Mouse (Mus musculus): ENCODE data around the gene Acads. TPM values are rescaled to one million over a fixed set of nuclear protein-coding genes. Genes with fewer than 3 reads are reported as not detected.
"Not testable (repeated sequence)": the region's sequence is repeated elsewhere in the genome, so short reads cannot be mapped to it uniquely, and the experiment has no call there.

Acads gene
- total RNA-seq, 2 experiments from 2014 or later = 8.5 to 9.9 TPM

DNA sequence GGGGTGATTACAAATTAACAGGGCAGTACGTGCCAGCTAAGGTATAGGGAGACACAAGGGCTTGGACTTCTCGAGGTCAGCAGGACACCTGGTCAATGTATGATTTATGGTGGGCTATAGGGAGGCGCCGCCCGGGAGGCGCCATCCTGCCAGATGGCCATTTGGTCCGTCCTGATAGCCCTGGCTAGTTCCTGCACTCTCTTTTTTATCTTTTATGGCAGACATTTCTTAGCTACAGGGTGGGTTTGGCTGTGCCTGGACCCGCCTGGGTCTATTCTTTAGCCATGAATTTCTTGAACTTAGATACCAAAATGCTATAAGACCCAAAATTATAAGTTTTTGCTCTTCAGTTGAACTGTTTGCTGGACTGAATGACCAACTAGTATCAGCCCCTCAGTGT is 45.8 kb downstream of the Acads start:
- DNase-seq (ENCODE audit: low spot score in 2 of 2) = not testable (repeated sequence)

GRCm38 (mm10) chr5:115072143-115072542 is 47.0 kb downstream of the Acads start:
- DNase-seq (ENCODE audit: low spot score in 2 of 2) = peak in 1 of 2 experiments; percentile 39

GRCm38 (mm10) chr5:115071096-115071901 is 47.8 kb downstream of the Acads start:
- DNase-seq (ENCODE audit: low spot score in 2 of 2) = no peak

GRCm38 (mm10) chr5:115070457-115070856 is 48.7 kb downstream of the Acads start:
- no peak for DNase-seq (ENCODE audit: low spot score in 2 of 2)

DNA sequence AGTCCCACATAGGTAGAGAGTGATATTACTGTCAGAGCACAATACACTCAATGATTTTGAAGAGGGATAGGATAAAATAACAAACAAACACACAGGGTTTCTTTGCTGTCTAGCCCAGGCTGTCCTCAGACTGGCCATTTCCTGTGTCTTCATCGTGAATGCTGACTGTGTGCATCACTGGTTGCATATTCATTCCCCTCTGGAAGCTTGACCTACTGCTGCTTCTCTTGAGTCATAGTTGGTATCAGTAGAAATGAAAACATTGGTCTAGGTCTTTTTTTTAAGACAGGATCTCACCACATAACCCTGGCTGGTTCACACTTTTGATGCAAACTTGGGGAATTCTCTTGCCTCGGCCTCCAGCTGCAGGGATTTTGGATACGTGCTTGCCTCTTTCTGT is 49.5 kb downstream of the Acads start:
- no peak for DNase-seq (ENCODE audit: low spot score in 2 of 2)

DNA sequence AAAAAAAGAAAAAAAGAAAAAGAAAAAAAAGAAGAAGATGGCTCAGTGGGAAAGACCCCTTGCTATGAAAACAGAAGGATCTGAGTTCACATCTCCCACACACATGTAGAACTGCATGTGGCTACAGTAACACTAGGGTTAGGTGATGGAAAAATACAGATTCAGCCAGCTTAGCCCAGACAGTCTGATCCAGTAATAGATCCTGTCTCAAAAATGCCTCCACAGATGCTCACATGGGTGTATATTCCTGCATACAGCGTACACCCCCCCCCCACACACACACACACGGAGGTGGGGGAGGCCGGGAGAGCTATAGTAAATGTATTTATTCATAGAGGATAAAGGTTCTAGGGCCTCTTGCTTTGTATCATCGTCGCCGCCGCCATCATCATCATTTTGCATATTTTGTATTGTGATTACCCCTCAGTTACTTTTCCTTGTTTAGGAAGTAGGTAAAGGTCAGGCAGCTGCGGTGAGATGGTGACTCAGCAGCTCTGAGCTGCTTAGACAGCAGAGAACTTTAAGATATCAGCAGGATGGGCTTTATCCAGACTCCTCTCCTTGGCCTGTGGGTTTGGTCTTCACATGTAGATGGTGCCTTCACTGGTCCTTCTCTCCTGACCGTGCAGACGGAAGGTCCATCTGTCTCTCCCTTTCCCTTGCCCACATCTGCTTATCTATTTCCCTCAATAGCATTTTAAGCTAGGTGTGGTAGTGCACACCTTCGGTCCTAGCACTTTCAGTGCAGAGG is 50.3 kb downstream of the Acads start:
- DNase-seq (ENCODE audit: low spot score in 2 of 2) = no peak

GRCm38 (mm10) chr5:115066245-115066644 is 52.9 kb downstream of the Acads start:
- DNase-seq (ENCODE audit: low spot score in 2 of 2) = no peak

- DNase-seq (ENCODE audit: low spot score in 2 of 2) = no peak
Observed at GRCm38 (mm10) chr5:115063391-115063790, 55.8 kb downstream of the Acads start.

- DNase-seq (ENCODE audit: low spot score in 2 of 2) = no peak
Observed at GRCm38 (mm10) chr5:115062566-115062965, 56.6 kb downstream of the Acads start.

DNA sequence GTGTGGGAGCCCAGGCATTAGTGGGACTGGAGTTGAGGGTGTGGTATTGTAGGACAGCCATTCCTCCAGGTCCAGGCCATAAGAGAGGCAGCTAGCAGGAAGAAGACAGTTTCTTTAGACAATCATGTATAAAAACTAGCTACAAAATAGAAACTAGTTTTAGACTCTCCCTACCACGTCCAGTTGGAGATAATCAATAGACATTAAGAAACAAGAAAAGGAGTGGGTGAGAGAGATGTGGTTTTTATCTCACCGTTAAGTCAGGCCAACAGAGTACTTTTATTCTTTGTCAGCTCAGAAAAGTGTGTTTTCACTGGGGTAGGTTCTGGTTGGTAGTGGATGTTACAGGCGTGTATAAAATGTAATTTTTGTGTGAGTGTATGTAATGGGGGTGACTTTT is 58.2 kb downstream of the Acads start:
- DNase-seq (ENCODE audit: low spot score in 2 of 2) = no peak

Other genes with a start within 250 kb of the Acads start
- gene Oasl2, start 222.4 kb downstream of the Acads start, total RNA-seq (2021) = 1 to 10 TPM in 1 of 2 experiments, under 1 TPM in 1; 0.64 to 1.4 TPM
- gene Oasl1, start 196.1 kb downstream of the Acads start, total RNA-seq (2021) = not detected
- gene 2210016L21Rik, start 177.2 kb downstream of the Acads start, total RNA-seq (2021) = 100 to 1,000 TPM; 187 to 201 TPM
- gene Hnf1a, start 148.3 kb downstream of the Acads start, total RNA-seq (2021) = not detected
- gene Sppl3, start 108.2 kb downstream of the Acads start, total RNA-seq (2021) = 10 to 100 TPM; 89.6 to 90.5 TPM
- gene Gm10401, start 21.1 kb downstream of the Acads start, total RNA-seq (2021) = not detected
- 10 to 100 TPM; 31.1 to 32.2 TPM for gene Unc119b, start 15.6 kb upstream of the Acads start, total RNA-seq (2021)
- 10 to 100 TPM; 78.9 to 87.5 TPM for gene Mlec, start 38.8 kb upstream of the Acads start, total RNA-seq (2021)
- 100 to 1,000 TPM; 107 to 115 TPM for gene Cabp1, start 75.0 kb upstream of the Acads start, total RNA-seq (2021)
- 10 to 100 TPM; 68.7 to 72.8 TPM for gene Pop5, start 116.5 kb upstream of the Acads start, total RNA-seq (2021)
- 100 to 1,000 TPM; 262 to 266 TPM for gene Rnf10, start 153.6 kb upstream of the Acads start, total RNA-seq (2021)
- 10 to 100 TPM; 38.8 to 40.3 TPM for gene Coq5, start 160.3 kb upstream of the Acads start, total RNA-seq (2021)
- 100 to 1,000 TPM; 770 to 901 TPM for gene Dynll1, start 181.7 kb upstream of the Acads start, total RNA-seq (2021)
- 10 to 100 TPM; 82.0 to 88.2 TPM for gene Srsf9, start 207.8 kb upstream of the Acads start, total RNA-seq (2021)
- gene Gatc, start 221.8 kb upstream of the Acads start, total RNA-seq (2021) = 10 to 100 TPM; 22.3 to 22.6 TPM
- 10 to 100 TPM; 28.8 to 31.4 TPM for gene Triap1, start 221.9 kb upstream of the Acads start, total RNA-seq (2021)
- 100 to 1,000 TPM; 865 to 866 TPM for gene Cox6a1, start 229.6 kb upstream of the Acads start, total RNA-seq (2021)